Mouse (Mus musculus): ENCODE measurements at regions not wholly inside any gene's neighbourhood (a gene's known extent, or its start where the extent isn't known, plus 50 kb on each side); places are given as distances from the start of the nearest gene placed in this dataset.

- Histone ChIP-seq H3K9ac (replicated peaks; ENCODE audit: low read length) (no peak overlapping the region), H3K4me3 (ENCODE audit: low read length) (no peak overlapping the region), H3K9me3 (ENCODE audit: low read length) (no peaks in the 10 kb centered on the region), H3K4me1 (ENCODE audit: insufficient read depth, low read length) (peaks cover 5% of the 10 kb centered on the region), H3K36me3 (ENCODE audit: insufficient read depth, low read length) (no peaks in the 10 kb centered on the region), H3K27me3 (ENCODE audit: insufficient read depth, low read length) (no peaks in the 10 kb centered on the region), H3K4me2 (ENCODE audit: low read depth, low read length) (no peak overlapping the region), H3K27ac (no peak overlapping the region)
- DNase-seq (ENCODE audit: low spot score) = peak; percentile 65
- 0 out of 2 replicates have a peak, but pooled peaks have one; percentile 66 for ATAC-seq
- TF ChIP-seq CTCF (IDR thresholded peaks at IDR 0.05; ENCODE audit: low read depth) = no peak
- WGBS = 33% methylated on average over 6 of the region's 6 CpGs
These were observed 178.1 kb downstream of the Dact1 start for GRCm38 (mm10) chr12:71487591-71488435.

- H3K27me3 ChIP-seq (ENCODE audit: insufficient read depth, low read length) = no peaks in the 10 kb centered on the region
- H3K4me2 ChIP-seq (ENCODE audit: low read depth, low read length) = no peak overlapping the region
- H3K27ac ChIP-seq = no peak overlapping the region
- H3K9me3 ChIP-seq (ENCODE audit: low read length) = no peaks in the 10 kb centered on the region
- no peak overlapping the region for H3K4me3 ChIP-seq (ENCODE audit: low read length)
- TF ChIP-seq CTCF (IDR thresholded peaks at IDR 0.05; ENCODE audit: low read depth) = no peak
- WGBS = 82% methylated on average over 7 of the region's 7 CpGs
- ATAC-seq (no peak), DNase-seq (ENCODE audit: low spot score) (no peak)
- peaks cover 8% of the 10 kb centered on the region for H3K4me1 ChIP-seq (ENCODE audit: insufficient read depth, low read length)
- no peaks in the 10 kb centered on the region for H3K36me3 ChIP-seq (ENCODE audit: insufficient read depth, low read length)
- H3K9ac ChIP-seq (replicated peaks; ENCODE audit: low read length) = no peak overlapping the region
These were observed 179.6 kb downstream of the Dact1 start for GRCm38 (mm10) chr12:71489295-71489694.

GRCm38 (mm10) chr12:71494803-71495293 lies 185.2 kb downstream of the Dact1 start:
- WGBS = 29% methylated on average over 10 of the region's 10 CpGs
- Histone ChIP-seq H3K36me3 (ENCODE audit: insufficient read depth, low read length) (no peaks in the 10 kb centered on the region), H3K9ac (replicated peaks; ENCODE audit: low read length) (peak overlapping the region; percentile 17; the same call in 1 of the 2 replicates), H3K27ac (peak overlapping the region; percentile 70), H3K9me3 (ENCODE audit: low read length) (no peaks in the 10 kb centered on the region), H3K27me3 (ENCODE audit: insufficient read depth, low read length) (no peaks in the 10 kb centered on the region), H3K4me2 (ENCODE audit: low read depth, low read length) (peak overlapping the region; percentile 36), H3K4me1 (ENCODE audit: insufficient read depth, low read length) (peaks cover 9% of the 10 kb centered on the region; the same call in 1 of the 2 replicates), H3K4me3 (ENCODE audit: low read length) (no peak overlapping the region)
- no peak for TF ChIP-seq CTCF (IDR thresholded peaks at IDR 0.05; ENCODE audit: low read depth)
- DNase-seq (ENCODE audit: low spot score) = peak; percentile 44
- ATAC-seq = 0 out of 2 replicates have a peak, but pooled peaks have one; percentile 43

GRCm38 (mm10) chr12:71498246-71499029 lies 188.8 kb downstream of the Dact1 start:
- 80% methylated on average over 14 of the region's 14 CpGs for WGBS

GRCm38 (mm10) chr12:71501299-71501810 lies 191.7 kb downstream of the Dact1 start:
- Histone ChIP-seq H3K9ac (replicated peaks; ENCODE audit: low read length) (no peak overlapping the region), H3K9me3 (ENCODE audit: low read length) (no peaks in the 10 kb centered on the region), H3K36me3 (ENCODE audit: insufficient read depth, low read length) (no peaks in the 10 kb centered on the region), H3K27me3 (ENCODE audit: insufficient read depth, low read length) (no peaks in the 10 kb centered on the region), H3K4me1 (ENCODE audit: insufficient read depth, low read length) (no peaks in the 10 kb centered on the region), H3K4me3 (ENCODE audit: low read length) (no peak overlapping the region), H3K4me2 (ENCODE audit: low read depth, low read length) (no peak overlapping the region), H3K27ac (no peak overlapping the region)
- ATAC-seq (no peak), DNase-seq (ENCODE audit: low spot score) (no peak)
- TF ChIP-seq CTCF (IDR thresholded peaks at IDR 0.05; ENCODE audit: low read depth) = no peak
- WGBS = 47% methylated on average over 7 of the region's 7 CpGs

More at GRCm38 (mm10) chr12:71498246-71499029, 188.8 kb downstream of the Dact1 start:
- no peaks in the 10 kb centered on the region for H3K9me3 ChIP-seq (ENCODE audit: low read length)
- no peak overlapping the region for H3K4me3 ChIP-seq (ENCODE audit: low read length)
- DNase-seq (ENCODE audit: low spot score) (peak; percentile 57), ATAC-seq (no peak)
- no peak overlapping the region for H3K9ac ChIP-seq (replicated peaks; ENCODE audit: low read length)
- no peaks in the 10 kb centered on the region for H3K36me3 ChIP-seq (ENCODE audit: insufficient read depth, low read length)
- TF ChIP-seq CTCF (IDR thresholded peaks at IDR 0.05; ENCODE audit: low read depth) = peak; percentile 73
- H3K27ac ChIP-seq = no peak overlapping the region
- H3K4me1 ChIP-seq (ENCODE audit: insufficient read depth, low read length) = peaks cover 9% of the 10 kb centered on the region; the same call in 1 of the 2 replicates
- H3K4me2 ChIP-seq (ENCODE audit: low read depth, low read length) = no peak overlapping the region
- no peaks in the 10 kb centered on the region for H3K27me3 ChIP-seq (ENCODE audit: insufficient read depth, low read length)

- Histone ChIP-seq H3K9me3 (ENCODE audit: low read length) (no peaks in the 10 kb centered on the region), H3K36me3 (ENCODE audit: insufficient read depth, low read length) (no peaks in the 10 kb centered on the region), H3K4me3 (ENCODE audit: low read length) (no peak overlapping the region), H3K27ac (no peak overlapping the region), H3K9ac (replicated peaks; ENCODE audit: low read length) (no peak overlapping the region), H3K4me2 (ENCODE audit: low read depth, low read length) (no peak overlapping the region), H3K27me3 (ENCODE audit: insufficient read depth, low read length) (no peaks in the 10 kb centered on the region), H3K4me1 (ENCODE audit: insufficient read depth, low read length) (no peaks in the 10 kb centered on the region)
- DNase-seq (ENCODE audit: low spot score) (no peak), ATAC-seq (no peak)
- 73% methylated on average over 11 of the region's 11 CpGs for WGBS
- TF ChIP-seq CTCF (IDR thresholded peaks at IDR 0.05; ENCODE audit: low read depth) = no peak
These were observed 193.6 kb downstream of the Dact1 start for GRCm38 (mm10) chr12:71503265-71503664.
